Mouse (Mus musculus) colon, adult 2 months (tissue): ENCODE results near the gene Prss3. TPM values are rescaled to one million over a fixed set of nuclear protein-coding genes. Genes with fewer than 3 reads are reported as not detected.

Experiments
- polyA plus RNA-seq: library from polyadenylated mRNA; depleted of rRNA; stranded (reverse); fragments of >200 nt; gene quantifications from 2 replicates; pipeline ENCODE4 v1.2.3, GENCODE M21; 2012; rRNA removed

The Prss3 gene
- 0.20 and 54.1 TPM in 2 replicates for polyA plus RNA-seq

DNA sequence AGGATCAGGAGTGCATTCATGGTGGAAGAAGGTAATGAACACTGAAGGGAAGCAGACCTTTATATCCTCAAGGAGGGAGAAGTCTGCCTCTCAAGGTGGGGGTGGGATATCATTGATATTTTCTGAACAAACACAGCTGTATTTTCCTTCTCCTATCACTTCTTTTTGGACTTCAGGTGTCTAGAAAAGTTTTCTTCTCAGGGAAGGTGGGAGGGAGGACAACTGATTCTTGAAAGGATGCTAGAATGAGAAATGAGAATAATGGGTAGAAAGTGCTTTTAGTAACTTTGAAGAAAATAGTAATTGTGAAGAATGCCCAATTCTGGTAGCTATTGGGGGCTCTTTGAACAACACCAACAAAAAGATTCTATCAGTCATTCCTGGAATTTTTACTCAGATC lies at the start of gene Prss3:
Gene Prss3, minus strand, starts transcription at position 101 of the 400 bp plus-strand sequence.

DNA sequence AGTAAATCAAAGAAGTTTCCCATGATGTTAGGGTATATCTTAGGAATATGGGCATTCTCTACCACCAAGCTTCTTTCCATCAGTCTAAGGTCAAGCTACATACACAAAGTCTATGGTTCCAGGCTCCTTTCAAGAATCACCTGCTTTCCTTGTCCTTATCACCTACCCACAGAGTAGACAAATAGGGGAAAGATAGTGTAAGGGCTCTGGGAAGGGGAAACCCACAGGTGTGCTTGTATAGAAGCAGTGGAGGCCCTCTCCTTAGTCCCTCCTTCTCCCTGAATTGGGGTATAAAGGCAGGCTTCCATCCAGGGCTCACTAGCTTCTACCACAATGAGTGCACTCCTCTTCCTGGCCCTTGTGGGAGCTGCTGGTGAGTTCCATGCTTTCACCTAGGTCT lies 14.6 kb upstream of the Prss3 start, which contains the start of gene Gm5771:
Gene Gm5771, plus strand, starts transcription at position 301 of the 400 bp plus-strand sequence.

DNA sequence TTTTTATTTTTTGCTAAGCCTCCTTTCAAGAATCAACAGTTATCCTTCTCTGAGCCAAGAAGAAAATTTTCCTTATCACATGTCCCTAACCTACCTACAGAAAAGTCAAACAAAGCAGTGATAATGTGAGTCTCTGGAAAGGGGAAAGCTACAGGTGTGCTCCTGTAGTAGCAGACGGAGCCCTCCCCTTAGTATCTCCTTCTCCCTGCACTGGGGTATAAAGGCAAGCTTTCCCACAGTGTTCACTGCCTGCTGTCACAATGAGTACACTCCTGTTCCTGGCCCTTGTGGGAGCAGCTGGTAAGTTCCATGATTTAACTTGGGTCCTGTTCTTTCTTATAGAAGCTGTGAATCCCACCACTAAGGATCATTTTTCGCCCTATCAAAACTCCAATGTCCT lies 23.5 kb downstream of the Prss3 start, which contains the start of gene Try10:
Gene Try10, plus strand, starts transcription at position 174 of the 400 bp plus-strand sequence.

Other genes with a start within 250 kb of the Prss3 start
- gene Try4, start 75.4 kb downstream of the Prss3 start, polyA plus RNA-seq, result 2.8 and 3,866 TPM in 2 replicates
- 1.2 and 1,347 TPM in 2 replicates for gene Try5, start 60.8 kb downstream of the Prss3 start, polyA plus RNA-seq
- gene Try10, start 23.6 kb downstream of the Prss3 start, polyA plus RNA-seq, result 37.0 TPM in 1 of 2 replicates, not detected in the other
- gene Gm5771, start 14.7 kb upstream of the Prss3 start, polyA plus RNA-seq, result 11.8 TPM in 1 of 2 replicates, not detected in the other
- gene Gm10334, start 68.5 kb upstream of the Prss3 start, polyA plus RNA-seq, result 2.6 TPM in 1 of 2 replicates, not detected in the other
- 5.1 TPM in 1 of 2 replicates, not detected in the other for gene Prss1, start 81.3 kb upstream of the Prss3 start, polyA plus RNA-seq
- 3.8 and 4,472 TPM in 2 replicates for gene Prss2, start 144.1 kb upstream of the Prss3 start, polyA plus RNA-seq
- 6.7 and 8.6 TPM in 2 replicates for gene Ephb6, start 227.8 kb upstream of the Prss3 start, polyA plus RNA-seq